Mouse (Mus musculus) heart, postnatal 14 days (tissue): ENCODE measurements at regions not wholly inside any gene's neighbourhood (a gene's known extent, or its start where the extent isn't known, plus 50 kb on each side); places are given as distances from the start of the nearest gene placed in this dataset.
"Not testable (repeated sequence)": the region's sequence is repeated elsewhere in the genome, so short reads cannot be mapped to it uniquely, and the experiment has no call there.

ENCODE experiments used
- DNase-seq, 2 experiments: peaks; one replicate each; pipeline ENCODE4 v3.0.0; 2021 to 2022
- intact Hi-C: fragments of 180-260 bp; cut with DNase I; formaldehyde crosslinking; loops from one replicate; pipeline ENCODE4 v1.15.1; 2025

DNA sequence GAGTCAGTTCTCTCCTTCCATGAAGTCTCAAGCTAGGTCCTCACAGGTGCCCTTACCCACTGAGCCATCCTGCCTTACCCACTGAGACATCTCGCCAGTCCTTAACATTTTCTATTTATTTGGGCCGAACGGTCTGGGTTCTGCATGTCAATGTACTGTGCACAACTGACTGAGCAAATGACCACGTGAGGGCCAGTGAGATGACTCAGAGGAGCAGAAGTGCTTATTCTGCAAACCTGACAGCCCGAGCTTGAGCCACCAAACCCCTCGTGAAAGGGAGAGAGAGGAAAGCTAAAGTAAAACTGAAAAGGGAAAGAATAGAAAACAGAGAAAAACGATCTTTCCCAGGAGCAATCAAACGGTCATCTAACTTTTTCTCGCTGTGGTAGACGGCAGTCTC lies 52.2 kb upstream of the Nmd3 start:
- no peak for DNase-seq
- intact Hi-C loops = no loop called here

DNA sequence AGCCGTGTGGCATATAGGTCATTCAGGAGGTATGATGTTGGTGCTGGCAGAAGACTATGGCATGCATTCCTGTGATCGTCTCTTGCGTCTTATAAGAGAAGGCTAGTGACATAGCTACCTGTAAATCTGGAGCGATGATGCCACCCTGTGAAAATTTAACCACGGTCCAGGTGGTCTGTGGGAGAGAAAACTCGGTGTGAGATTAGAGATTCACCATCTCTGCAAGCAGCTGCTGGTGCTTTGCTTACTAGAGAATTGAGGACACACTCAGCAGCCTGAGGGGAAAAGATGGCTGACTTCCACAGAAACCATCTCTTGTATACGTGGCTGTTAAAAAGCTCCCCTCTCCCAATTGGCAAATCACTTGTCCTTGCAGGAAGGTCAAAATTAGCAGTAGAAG lies 54.0 kb upstream of the Nmd3 start:
- intact Hi-C loops = no loop called here
- DNase-seq = no peak

DNA sequence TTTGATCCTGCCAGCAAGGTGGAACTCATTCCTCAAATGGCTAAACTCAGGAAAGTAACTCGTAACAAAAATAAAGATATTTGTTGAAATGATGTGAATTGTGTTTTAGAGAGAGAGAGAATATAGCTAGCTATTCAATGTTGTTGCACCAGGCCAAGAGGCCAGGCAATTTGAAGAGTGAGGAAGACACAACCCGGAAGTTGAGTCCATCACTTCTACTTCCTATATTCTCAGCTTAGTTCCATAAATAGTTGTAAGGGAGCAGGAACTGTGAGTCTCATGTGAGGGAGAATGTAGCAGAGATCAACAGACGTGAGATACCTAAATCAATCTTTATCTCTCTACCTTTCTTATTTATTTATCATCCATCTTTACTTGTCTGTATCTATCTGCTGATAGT lies 54.4 kb upstream of the Nmd3 start:
- intact Hi-C loops = no loop called here
- DNase-seq = no peak

DNA sequence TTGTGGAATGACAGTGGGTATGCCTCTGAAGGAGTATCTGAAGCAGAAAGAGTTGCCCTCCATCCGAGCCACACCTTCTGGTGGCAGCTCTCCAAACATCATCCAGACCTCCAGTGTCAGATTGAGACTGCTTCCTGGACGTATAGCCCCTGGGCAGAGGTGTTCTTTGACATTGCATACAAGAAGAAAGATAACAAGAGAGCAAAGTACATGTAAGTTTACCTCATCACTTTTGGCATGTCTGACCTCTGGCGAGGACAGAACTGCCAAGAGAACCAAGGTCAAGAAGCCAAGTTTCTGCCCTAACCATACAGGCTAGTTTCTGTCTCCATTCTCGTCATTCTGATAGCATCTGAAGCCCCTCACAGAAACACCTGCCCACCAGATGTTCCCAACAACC lies 57.5 kb upstream of the Nmd3 start:
- DNase-seq = no peak
- intact Hi-C loops = no loop called here

DNA sequence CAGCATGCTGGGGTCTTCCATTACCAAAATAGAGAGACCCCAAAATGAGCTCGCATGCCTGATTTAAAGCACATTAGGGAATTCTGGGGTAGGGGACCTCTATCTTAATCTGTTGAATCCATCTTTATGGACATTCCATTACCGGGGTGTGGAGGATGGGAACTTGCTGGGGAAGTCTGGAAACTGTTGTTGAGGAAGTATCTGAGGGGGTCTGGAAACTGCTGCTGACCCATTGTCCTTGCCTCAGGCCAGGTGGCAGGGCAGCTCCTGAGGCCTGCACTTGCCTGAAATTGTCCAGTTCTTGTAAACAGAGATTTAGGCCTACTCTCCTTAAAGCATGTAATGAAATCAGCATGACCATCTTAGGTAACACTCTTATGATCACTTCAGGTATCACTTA lies 59.4 kb upstream of the B3galnt1 start:
- DNase-seq = no peak
- intact Hi-C loops = no loop called here

DNA sequence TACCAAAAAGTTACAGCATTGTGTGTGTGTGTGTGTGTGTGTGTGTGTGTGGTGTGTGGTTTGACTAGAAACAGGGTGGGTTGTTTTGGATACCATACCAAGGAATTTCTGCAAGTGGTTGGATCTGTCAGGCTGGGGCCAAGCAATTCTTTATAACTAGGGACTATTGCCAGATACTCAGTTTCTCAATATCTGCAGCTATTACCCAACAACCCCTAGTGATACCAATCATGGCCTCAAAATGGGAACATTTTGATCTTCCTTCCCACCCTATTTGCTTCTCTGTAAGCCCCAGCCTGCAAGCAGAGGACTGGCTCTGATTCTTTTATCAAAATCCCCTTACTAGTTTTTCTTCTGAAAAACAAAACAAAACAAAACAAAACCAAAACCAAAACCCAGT lies 58.8 kb upstream of the B3galnt1 start:
- DNase-seq = no peak
- intact Hi-C loops = no loop called here

DNA sequence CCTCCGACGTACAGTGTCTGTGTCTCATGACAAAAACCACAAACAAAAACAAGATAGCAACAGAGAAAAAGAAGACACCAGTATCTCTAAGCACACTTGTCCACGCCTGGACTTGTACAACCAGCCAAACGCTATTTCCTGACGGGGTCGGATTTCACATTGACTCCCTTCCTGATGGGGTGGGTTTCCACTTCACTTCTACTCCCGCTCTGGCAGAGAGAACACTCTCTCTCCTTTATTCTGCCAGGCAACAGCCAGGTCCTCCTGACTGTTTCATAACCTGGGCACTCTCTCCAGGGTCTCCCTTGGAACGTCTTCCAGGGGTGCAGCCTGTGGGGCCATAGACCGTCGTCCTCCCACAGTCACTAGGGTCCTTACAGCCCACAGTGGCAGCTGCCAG lies 56.9 kb upstream of the B3galnt1 start:
- intact Hi-C loops, DNase-seq: not testable (repeated sequence)

DNA sequence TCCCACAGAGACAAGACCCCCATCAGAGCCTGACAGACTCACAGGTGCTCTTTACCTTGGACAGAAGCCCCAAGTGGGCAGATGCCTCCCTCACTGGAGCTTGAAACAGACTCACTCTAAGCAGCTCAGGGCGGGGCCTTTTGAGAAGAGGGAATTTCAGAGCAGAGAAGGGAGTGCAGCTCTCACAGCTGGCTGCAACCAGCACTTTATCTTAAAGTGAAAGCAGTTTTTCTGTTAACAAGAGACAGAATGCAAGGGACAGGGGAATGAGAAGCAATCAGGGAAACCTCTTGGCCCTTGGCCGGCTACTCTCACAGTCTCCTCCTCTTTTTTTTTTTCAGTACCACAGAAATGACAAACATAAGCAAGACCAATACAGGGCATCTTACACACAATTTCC lies 56.2 kb upstream of the B3galnt1 start:
- intact Hi-C loops = no loop called here
- DNase-seq = peak; percentile 20 to 29

DNA sequence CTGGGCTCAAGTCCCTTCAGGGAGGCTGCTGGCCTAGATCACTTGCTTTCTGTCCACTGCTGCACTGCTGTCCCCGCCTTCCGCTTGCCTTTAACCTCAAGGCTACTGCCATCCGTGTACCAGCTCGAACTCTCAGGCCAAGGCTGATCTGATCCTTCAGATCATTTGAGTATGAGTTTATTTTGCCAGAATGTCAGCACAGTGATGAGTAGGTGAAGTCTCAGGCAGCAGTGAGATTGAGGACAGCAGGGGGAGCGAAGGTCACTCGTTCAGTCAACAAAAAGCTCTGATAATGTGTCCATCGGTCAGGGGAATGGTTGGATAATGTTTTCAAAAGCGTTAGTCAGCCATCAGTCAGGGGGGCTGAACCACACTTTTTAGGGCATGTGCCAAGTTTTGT lies 54.6 kb upstream of the B3galnt1 start:
- intact Hi-C loops = not testable (repeated sequence)

DNA sequence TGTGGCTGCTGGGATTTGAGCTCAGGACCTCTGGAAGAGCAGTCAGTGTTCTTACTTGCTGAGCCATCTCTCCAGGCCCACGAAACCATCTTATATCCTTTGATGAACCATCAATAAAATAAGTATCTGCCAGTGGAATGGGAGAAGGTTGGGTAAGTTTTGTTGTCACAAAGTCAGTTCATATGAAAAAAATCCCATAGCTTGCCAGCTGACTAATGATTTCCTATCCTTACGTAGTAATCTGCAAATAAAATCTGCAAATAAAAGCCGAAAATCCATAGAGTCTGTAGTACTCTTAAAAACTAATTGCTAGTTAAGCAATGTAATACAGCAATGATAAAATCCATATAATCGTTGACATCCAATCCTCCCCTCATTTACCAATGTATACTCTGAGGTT lies 50.8 kb upstream of the B3galnt1 start:
- intact Hi-C loops = no loop called here
- DNase-seq = no peak

More for the DNA sequence above, 54.6 kb upstream of the B3galnt1 start:
- not testable (repeated sequence) for DNase-seq
